9 mouse cellular contexts compared by ENCODE assay signal in the genomic region with DNA sequence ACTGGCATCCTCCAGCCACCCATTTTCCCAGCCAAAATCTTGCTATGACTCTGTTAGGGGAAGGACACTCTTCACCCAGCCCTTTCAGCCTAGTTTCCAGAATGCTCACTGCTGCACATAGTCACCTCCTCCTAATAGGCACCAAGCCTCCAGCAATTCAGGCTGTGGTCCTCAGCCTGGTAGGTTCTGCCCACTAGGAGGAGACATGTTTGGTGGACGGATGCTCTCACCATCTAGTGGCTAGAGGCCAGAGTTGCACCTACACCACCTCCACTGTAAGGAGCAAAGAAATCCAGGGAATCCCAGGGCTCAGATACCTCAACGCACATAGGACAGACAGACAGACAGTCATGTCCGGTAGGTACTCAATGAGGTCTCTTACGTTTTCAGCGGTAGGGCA.
DNase-seq lines count a peak whose midpoint lies in the region; ATAC-seq lines count a peak whose summit lies in the region.
"Had no signal": no experiment of that assay in that cellular context is flagged by ENCODE, and none has a peak within 500 bp of the region (broad histone marks: within the 10 kb centered on the region; RNA-seq: fewer than 3 reads in every experiment).

No protein-coding gene starts in this region.

- no peak overlapping the region for H3K4me3 ChIP-seq in limb, embryonic 11.5 days (ENCODE audit: low read depth, low read length)
- no peak overlapping the region for H3K4me3 ChIP-seq in limb, embryonic 10.5 days
- H3K4me3 ChIP-seq: lung, embryonic 15.5 days had no signal

- H3K4me1 ChIP-seq in limb, embryonic 11.5 days (ENCODE audit: control insufficient read depth, insufficient read depth, low read length), result 0 out of 2 replicates have a peak, but pooled peaks cover under 1% of the 10 kb centered on the region
- no peaks in the 10 kb centered on the region; the same call in 1 of the 2 replicates for H3K4me1 ChIP-seq in limb, embryonic 10.5 days
- H3K4me1 ChIP-seq: lung, embryonic 15.5 days had no signal

- H3K27me3 ChIP-seq in limb, embryonic 11.5 days (ENCODE audit: control insufficient read depth, insufficient read depth, low read length), result no peaks in the 10 kb centered on the region
- H3K27me3 ChIP-seq in limb, embryonic 10.5 days (ENCODE audit: low read depth, poor library complexity, severe bottlenecking), result no peaks in the 10 kb centered on the region
- H3K27me3 ChIP-seq: lung, embryonic 15.5 days had no signal

- peak; percentile 28 for DNase-seq in CD4-positive, CD25-positive, alpha-beta regulatory T cell, adult 2 months (ENCODE audit: low read depth, low spot score)
- DNase-seq in limb, embryonic 11.5 days (ENCODE audit: low spot score), result peak; percentile 34
- DNase-seq in limb, embryonic 10.5 days (ENCODE audit: low spot score), result no peak
- DNase-seq in adrenal gland, adult 2 months, result peak; percentile 57
- peak; percentile 81 for DNase-seq in heart, postnatal 4 days
- DNase-seq in left cerebral cortex, postnatal 25 days (ENCODE audit: low spot score in 2 of 2), result peak; percentile 57 to 78
- peak; percentile 60 to 77 for DNase-seq in spleen, postnatal 4 days (ENCODE audit: low spot score in 2 of 2)

- no peak for ATAC-seq in CD4-positive, CD25-positive, alpha-beta regulatory T cell, adult 4 months
- ATAC-seq in limb, embryonic 11.5 days (ENCODE audit: insufficient number of reproducible peaks, low FRiP score, low TSS enrichment, low read depth), result no peak

- no peaks in the 10 kb centered on the region for H3K9me3 ChIP-seq in limb, embryonic 11.5 days (ENCODE audit: control insufficient read depth, low read length)
- H3K9me3 ChIP-seq in limb, embryonic 10.5 days (replicated peaks), result no peaks in the 10 kb centered on the region
- H3K9me3 ChIP-seq: lung, embryonic 15.5 days had no signal

- peaks cover 29% of the 10 kb centered on the region for H3K36me3 ChIP-seq in limb, embryonic 11.5 days (ENCODE audit: control insufficient read depth, insufficient read depth, low read length)
- peaks cover 99% of the 10 kb centered on the region for H3K36me3 ChIP-seq in limb, embryonic 10.5 days

- intact Hi-C loops in left cerebral cortex, postnatal 25 days (cut with DNase I), result no loop called here

- no peak overlapping the region for H3K9ac ChIP-seq in limb, embryonic 11.5 days (ENCODE audit: low read length)
- H3K9ac ChIP-seq: lung, embryonic 15.5 days had no signal

- no peak overlapping the region for H3K27ac ChIP-seq in limb, embryonic 11.5 days (replicated peaks; ENCODE audit: low read depth, low read length)
- H3K27ac ChIP-seq in limb, embryonic 10.5 days, result no peak overlapping the region
- H3K27ac ChIP-seq: lung, embryonic 15.5 days had no signal

- 69% methylated on average over 5 of the region's 5 CpGs for WGBS in limb, embryonic 11.5 days
- WGBS in limb, embryonic 10.5 days, result 67% methylated on average over 5 of the region's 5 CpGs

- H3K4me2 ChIP-seq in limb, embryonic 11.5 days (ENCODE audit: low read depth, severe bottlenecking), result no peak overlapping the region
- H3K4me2 ChIP-seq: lung, embryonic 15.5 days had no signal
